Mouse (Mus musculus) mesoderm, embryonic 11.5 days (tissue): ENCODE measurements around the gene Mrln.
"Not testable (repeated sequence)": the region's sequence is repeated elsewhere in the genome, so short reads cannot be mapped to it uniquely, and the experiment has no call there.

Source experiments
- DNase-seq: peaks from one replicate; pipeline ENCODE4 v3.0.0-alpha.2; 2012; ENCODE audit warnings: low read depth, low spot score

Gene Mrln

DNA sequence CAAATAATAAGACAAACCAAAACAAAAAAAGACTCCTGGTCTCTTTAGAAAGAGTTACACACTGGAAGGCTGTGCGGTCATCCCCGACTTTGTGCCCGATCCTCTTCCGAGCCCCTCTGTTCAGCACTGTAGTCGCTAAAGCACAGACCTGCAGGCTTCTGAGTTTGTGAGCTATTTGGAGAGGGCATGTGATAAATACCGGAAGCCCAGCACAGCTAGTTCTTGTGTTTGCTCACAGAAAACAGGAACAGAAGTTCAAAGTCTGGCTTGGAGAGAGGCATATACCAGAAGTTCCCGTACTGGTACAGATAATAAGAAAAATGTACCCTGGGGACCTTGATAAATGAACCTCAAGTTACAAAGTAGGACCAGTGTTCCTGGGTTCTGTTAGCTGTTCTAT, 9.2 kb upstream of the Mrln start:
- no peak for DNase-seq

GRCm38 (mm10) chr10:70195786-70196185, 8.7 kb upstream of the Mrln start:
- no peak for DNase-seq

DNA sequence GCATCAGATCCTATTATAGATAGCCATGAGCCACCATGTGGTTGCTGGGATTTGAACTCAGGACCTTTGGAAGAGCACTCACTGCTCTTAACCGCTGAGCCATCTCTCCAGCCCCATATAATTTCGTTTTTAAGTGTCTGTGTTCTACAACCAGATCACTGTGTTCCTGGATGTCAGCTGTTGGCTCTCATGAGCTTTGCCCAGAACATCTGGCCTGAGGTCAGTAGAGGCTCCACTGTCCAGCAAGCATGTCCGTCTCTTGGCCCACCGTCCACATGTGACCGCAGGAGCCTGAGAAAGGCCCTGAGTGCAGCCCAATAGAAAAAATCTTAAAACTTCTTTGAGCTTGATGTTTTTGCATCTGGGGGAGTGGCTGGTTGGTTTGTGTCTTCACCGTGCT, 7.8 kb upstream of the Mrln start:
- no peak for DNase-seq

- no peak for DNase-seq
These were observed 6.9 kb upstream of the Mrln start for GRCm38 (mm10) chr10:70197601-70198000.

GRCm38 (mm10) chr10:70198012-70198411, 6.5 kb upstream of the Mrln start:
- DNase-seq, result no peak

DNA sequence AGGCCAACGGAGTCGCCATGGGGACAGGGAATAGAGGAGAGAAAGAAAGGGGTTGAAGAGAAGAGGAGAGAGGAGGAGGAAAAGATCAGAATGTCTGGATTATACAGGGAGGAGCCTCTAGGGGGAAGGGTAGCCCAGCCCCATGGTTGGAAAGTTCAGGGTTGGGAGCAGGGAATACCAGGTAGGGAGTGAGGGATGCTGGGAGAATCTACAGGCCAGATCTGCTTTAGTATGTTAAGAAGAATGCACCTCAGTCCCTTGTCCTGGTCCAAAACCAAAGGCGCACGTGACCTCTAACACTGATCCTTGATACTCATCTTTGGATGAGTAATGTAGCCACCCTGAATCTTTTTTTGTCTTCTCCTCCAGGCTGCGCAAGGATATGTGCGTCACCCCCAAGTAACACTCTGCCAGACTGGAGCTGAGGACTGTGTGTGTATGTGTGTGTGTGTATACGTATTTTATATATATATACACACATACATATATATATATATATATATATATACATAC, 5.5 kb upstream of the Mrln start:
- no peak for DNase-seq

- DNase-seq, result no peak
These were observed 4.8 kb upstream of the Mrln start for GRCm38 (mm10) chr10:70199466-70200210.

DNA sequence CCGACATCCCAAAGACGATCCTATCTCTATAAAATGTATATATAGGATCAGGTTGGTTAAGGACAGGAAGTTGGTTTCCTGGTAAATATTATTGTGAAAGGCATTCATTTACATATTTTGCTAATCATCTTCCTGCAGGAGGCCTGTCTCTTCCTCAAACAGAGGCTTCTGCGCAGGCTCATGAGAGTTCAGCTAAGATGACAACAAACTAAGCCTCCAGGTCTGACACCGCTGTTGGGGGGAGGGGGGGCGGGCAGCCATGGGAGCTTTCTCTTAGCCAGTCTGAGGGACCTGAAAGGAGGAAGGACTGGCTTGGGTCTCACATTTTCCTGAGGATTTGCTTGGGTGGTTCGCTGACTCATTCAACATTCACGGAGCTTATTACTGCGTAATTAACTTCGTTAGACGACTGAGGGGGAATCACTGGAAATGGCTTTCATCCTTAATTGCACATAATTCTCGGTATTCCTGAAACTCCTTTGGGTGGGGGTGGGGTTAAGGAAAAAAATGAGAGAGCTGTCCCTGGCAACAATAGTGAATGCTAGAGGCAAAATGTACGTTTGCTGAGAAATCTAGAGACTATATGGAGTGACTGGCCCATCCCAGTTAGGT, 3.5 kb upstream of the Mrln start:
- no peak for DNase-seq

- DNase-seq, result no peak
These were observed 6.8 kb downstream of the Mrln start for GRCm38 (mm10) chr10:70211281-70211680.

- no peak for DNase-seq
These were observed 16.5 kb downstream of the Mrln start for GRCm38 (mm10) chr10:70220971-70221370.

DNA sequence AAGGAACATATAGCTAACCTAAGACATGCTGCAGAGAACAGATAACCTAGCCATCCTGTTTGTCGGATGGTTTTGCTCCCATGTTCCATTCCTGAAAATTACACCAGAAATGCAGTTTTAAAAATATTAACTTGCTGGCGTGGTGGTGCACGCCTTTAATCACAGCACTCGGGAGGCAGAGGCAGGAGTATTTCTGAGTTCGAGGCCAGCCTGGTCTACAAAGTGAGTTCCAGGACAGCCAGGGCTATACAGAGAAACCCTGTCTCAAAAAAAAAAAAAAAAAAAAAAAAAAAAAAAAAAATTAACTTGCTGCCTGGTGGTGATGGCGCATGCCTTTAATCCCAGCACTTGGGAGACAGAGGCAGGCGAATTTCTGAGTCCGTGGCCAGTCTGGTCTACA, 17.8 kb downstream of the Mrln start:
- DNase-seq, result not testable (repeated sequence)

- no peak for DNase-seq
These were observed 20.1 kb downstream of the Mrln start for GRCm38 (mm10) chr10:70224571-70224970.

- DNase-seq, result no peak
These were observed 21.3 kb downstream of the Mrln start for GRCm38 (mm10) chr10:70225760-70226159.

GRCm38 (mm10) chr10:70226608-70227007, 22.1 kb downstream of the Mrln start:
- no peak for DNase-seq

- no peak for DNase-seq
These were observed 25.9 kb downstream of the Mrln start for GRCm38 (mm10) chr10:70230352-70230751.

DNA sequence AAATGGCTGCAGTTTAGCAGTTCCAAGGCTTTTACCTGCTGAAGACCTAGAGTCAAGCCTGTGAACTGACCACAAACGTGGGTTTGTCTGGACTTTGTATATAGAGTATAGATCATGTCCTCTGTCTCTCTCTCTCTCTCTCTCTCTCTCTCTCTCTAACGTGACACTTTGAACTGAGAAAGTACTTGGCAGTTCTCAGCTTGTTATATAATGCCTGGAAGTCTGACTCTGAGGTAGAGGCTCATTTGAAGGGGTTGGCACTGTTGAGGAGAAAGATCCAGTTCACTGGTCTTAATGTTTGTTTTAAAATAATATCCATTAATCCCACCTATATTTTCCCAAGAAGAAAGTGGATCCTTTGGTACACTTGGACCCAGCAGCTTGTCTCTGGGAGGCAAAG, 33.5 kb downstream of the Mrln start:
- no peak for DNase-seq

- DNase-seq, result no peak
These were observed 38.4 kb downstream of the Mrln start for GRCm38 (mm10) chr10:70242751-70243444.

GRCm38 (mm10) chr10:70244921-70245558, 40.6 kb downstream of the Mrln start, which contains the start of gene Slc16a9:
TSS of gene Slc16a9 (plus strand) at chr10:70245100.
- peak; percentile 72 for DNase-seq

- DNase-seq, result peak; percentile 28
These were observed 41.1 kb downstream of the Mrln start for GRCm38 (mm10) chr10:70245559-70245945.

DNA sequence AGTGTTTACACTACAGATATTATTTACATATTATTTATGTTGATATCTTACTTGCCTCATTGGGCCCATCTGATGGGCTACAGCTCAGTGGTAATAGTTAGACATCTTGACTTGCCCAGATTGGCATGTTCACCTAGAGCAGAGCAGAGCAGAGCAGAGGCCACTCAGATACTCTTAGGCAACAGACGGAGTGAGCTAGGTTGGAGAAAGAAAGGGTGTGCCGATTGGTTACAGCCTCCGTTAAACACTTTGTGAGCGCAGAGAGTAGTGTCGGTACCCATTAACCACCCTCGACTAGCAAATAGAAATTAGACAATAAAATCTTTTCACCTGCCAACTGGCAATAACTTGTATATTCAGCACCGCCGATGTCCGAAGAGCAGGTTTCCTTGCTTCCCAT, 41.6 kb downstream of the Mrln start:
- DNase-seq, result peak; percentile 5

- DNase-seq, result no peak
These were observed 45.9 kb downstream of the Mrln start for GRCm38 (mm10) chr10:70250354-70250753.

DNA sequence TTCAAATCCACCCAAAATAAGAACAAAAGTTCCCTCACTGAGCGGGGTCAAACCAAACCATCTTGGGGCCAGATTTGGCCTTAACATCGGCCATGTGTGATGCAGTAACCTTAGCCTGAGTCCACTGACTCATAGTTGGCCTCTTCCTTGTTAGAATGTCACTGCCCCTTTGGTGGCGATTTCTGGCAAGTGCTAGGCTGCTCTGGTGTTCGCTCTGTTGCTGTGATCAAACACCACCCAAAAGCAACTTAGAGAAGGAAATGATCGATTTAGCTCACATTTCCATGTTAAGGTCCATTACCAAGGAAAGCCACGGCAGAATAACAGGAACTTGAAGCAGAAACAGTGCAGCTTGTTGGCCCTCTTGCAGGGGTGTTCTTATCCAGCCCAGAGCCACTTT, 46.3 kb downstream of the Mrln start:
- no peak for DNase-seq
